9 mouse cellular contexts compared by ENCODE assay signal in the genomic region with DNA sequence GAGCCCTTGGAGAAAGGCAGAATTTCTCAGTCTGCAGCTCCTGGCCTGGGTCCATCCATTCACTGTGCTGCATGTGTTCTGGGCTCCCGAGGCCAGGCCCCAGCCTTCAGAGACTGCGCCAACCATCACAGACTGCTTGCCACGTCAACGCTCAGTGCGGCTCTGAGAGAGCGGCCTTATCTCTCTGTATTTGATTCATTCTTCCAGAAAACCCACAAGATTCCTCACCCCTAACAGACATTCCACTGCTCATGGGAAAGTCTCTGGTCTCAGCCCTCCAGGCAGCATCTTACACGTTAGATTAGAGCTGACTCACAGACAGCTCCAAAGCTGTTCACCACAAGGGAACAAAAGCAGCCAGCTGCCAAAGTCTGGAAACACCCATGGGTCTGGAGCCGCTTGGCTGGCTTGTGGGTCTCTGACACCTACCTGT.
DNase-seq lines count a peak whose midpoint lies in the region; ATAC-seq and TF ChIP-seq lines count a peak whose summit lies in the region.
"Had no signal": no experiment of that assay in that cellular context is flagged by ENCODE, and none has a peak within 500 bp of the region (broad histone marks: within the 10 kb centered on the region; RNA-seq: fewer than 3 reads in every experiment).

No protein-coding gene starts in this region.

- 31% methylated on average over 8 of the region's 8 CpGs for WGBS in lung, embryonic 15.5 days

- no peak overlapping the region for H3K9ac ChIP-seq in lung, embryonic 15.5 days
- H3K9ac ChIP-seq: neural tube, embryonic 12.5 days had no signal

- peak; percentile 86 for ATAC-seq in lung, embryonic 15.5 days (ENCODE audit: borderline replicate concordance, extremely low read depth, low FRiP score, low TSS enrichment)

- peak overlapping the region; percentile 63 for H3K27ac ChIP-seq in lung, embryonic 15.5 days
- peak overlapping the region; percentile 54 for H3K27ac ChIP-seq in layer of hippocampus, adult 2 months
- H3K27ac ChIP-seq: neural tube, embryonic 12.5 days had no signal

- H3K4me3 ChIP-seq in lung, embryonic 15.5 days, result no peak overlapping the region
- H3K4me3 ChIP-seq in layer of hippocampus, adult 2 months, result no peak overlapping the region
- H3K4me3 ChIP-seq: neural tube, embryonic 12.5 days had no signal

- no peak for DNase-seq in lung, postnatal 14 days
- DNase-seq in adrenal gland, postnatal 36 days, result peak; percentile 78
- peak; percentile 98 for DNase-seq in heart, adult 11 months
- peak in 1 of 2 experiments; percentile 28 for DNase-seq in layer of hippocampus, adult 2 months (ENCODE audit: low spot score in 2 of 2)
- DNase-seq in right cerebral cortex, adult 18-20 months, result peak; percentile 32
- DNase-seq in gastrocnemius, adult 18-20 months (ENCODE audit: low spot score), result no peak
- DNase-seq in thymus, adult 18-20 months, result no peak

- no peaks in the 10 kb centered on the region for H3K36me3 ChIP-seq in lung, embryonic 15.5 days
- H3K36me3 ChIP-seq: neural tube, embryonic 12.5 days had no signal

- TF ChIP-seq CTCF in layer of hippocampus, adult 2 months (conservative IDR thresholded peaks at IDR 0.05), result no peak

- H3K9me3 ChIP-seq in lung, embryonic 15.5 days, result no peaks in the 10 kb centered on the region
- H3K9me3 ChIP-seq: neural tube, embryonic 12.5 days had no signal

- peaks cover 33% of the 10 kb centered on the region for H3K4me1 ChIP-seq in lung, embryonic 15.5 days

- no peak overlapping the region for H3K4me2 ChIP-seq in lung, embryonic 15.5 days
- H3K4me2 ChIP-seq: neural tube, embryonic 12.5 days had no signal

- no peaks in the 10 kb centered on the region for H3K27me3 ChIP-seq in lung, embryonic 15.5 days
- H3K27me3 ChIP-seq: neural tube, embryonic 12.5 days had no signal

Comparison
In these comparisons a context has a peak if more than half of its experiments do, and no peak if none do; other contexts are left out.
1. DNase-seq: peak in adrenal gland, postnatal 36 days (2 of 2), heart, adult 11 months (single experiment) and right cerebral cortex, adult 18-20 months (single experiment); none in lung, postnatal 14 days (single experiment), gastrocnemius, adult 18-20 months (single experiment) and thymus, adult 18-20 months (0 of 2).